ENCODE assay signal across 8 mouse cellular contexts in genomic region chr11:106026465-106027151, GRCm38 (mm10). TPM values are rescaled to one million over a fixed set of nuclear protein-coding genes. Genes with fewer than 3 reads are reported as not detected.
DNase-seq lines count a peak whose midpoint lies in the region; ATAC-seq and TF ChIP-seq lines count a peak whose summit lies in the region.

No protein-coding gene starts in this region.

- intact Hi-C loops in heart, postnatal 14 days (cut with DNase I): loop anchor here (2.0 kb wide), 2 partner anchors 22 to 102 kb away; no protein-coding TSS in a partner anchor

- no peak for ATAC-seq in forebrain, embryonic 11.5 days (replicated peaks; ENCODE audit: low FRiP score)
- ATAC-seq in lung, embryonic 14.5 days (ENCODE audit: insufficient read depth): no peak

- no peaks in the 10 kb centered on the region for H3K36me3 ChIP-seq in forebrain, embryonic 11.5 days (ENCODE audit: control insufficient read depth, insufficient read depth, low read length)
- peaks cover 7% of the 10 kb centered on the region for H3K36me3 ChIP-seq in forebrain, embryonic 10.5 days (replicated peaks)
- H3K36me3 ChIP-seq in lung, embryonic 14.5 days (ENCODE audit: insufficient read depth): no peaks in the 10 kb centered on the region

- no peak overlapping the region for H3K9ac ChIP-seq in forebrain, embryonic 11.5 days (ENCODE audit: low read length)
- no peak overlapping the region for H3K9ac ChIP-seq in lung, embryonic 14.5 days

- no peak overlapping the region for H3K27ac ChIP-seq in forebrain, embryonic 11.5 days (ENCODE audit: low read depth, low read length)
- H3K27ac ChIP-seq in forebrain, embryonic 10.5 days: no peak overlapping the region
- H3K27ac ChIP-seq in cortical plate, adult 2 months (ENCODE audit: insufficient read depth, low read length): no peak overlapping the region
- H3K27ac ChIP-seq in lung, embryonic 14.5 days (ENCODE audit: low read depth): no peak overlapping the region

- H3K4me1 ChIP-seq in forebrain, embryonic 11.5 days (replicated peaks; ENCODE audit: control insufficient read depth, insufficient read depth, low read length): no peaks in the 10 kb centered on the region
- H3K4me1 ChIP-seq in forebrain, embryonic 10.5 days: no peaks in the 10 kb centered on the region
- H3K4me1 ChIP-seq in cortical plate, adult 2 months (ENCODE audit: control insufficient read depth, insufficient read depth, low read length): no peaks in the 10 kb centered on the region
- H3K4me1 ChIP-seq in lung, embryonic 14.5 days (ENCODE audit: insufficient read depth): no peaks in the 10 kb centered on the region

- 50% methylated on average over 10 of the region's 11 CpGs for WGBS in forebrain, embryonic 11.5 days
- WGBS in forebrain, embryonic 10.5 days: 53% methylated on average over 11 of the region's 11 CpGs
- WGBS in lung, embryonic 14.5 days: 34% methylated on average over 11 of the region's 11 CpGs

- H3K27me3 ChIP-seq in forebrain, embryonic 11.5 days (ENCODE audit: control insufficient read depth, insufficient read depth, low read length): no peaks in the 10 kb centered on the region; the same call in 1 of the 2 replicates
- peaks cover 12% of the 10 kb centered on the region for H3K27me3 ChIP-seq in forebrain, embryonic 10.5 days (ENCODE audit: poor library complexity, severe bottlenecking)
- H3K27me3 ChIP-seq in lung, embryonic 14.5 days (ENCODE audit: insufficient read depth, low read length): peaks cover 3% of the 10 kb centered on the region; the same call in 1 of the 2 replicates

- DNase-seq in forebrain, embryonic 11.5 days (ENCODE audit: low spot score): peak; percentile 69
- DNase-seq in forebrain, embryonic 10.5 days (ENCODE audit: extremely low spot score, low spot score): no peak
- peak; percentile 77 for DNase-seq in T-cell, adult 2 months (ENCODE audit: low spot score)
- DNase-seq in heart, postnatal 14 days: peak; percentile 67 to 71
- DNase-seq in layer of hippocampus, adult 18-20 months (ENCODE audit: low spot score in 2 of 2): peak; percentile 41 to 82
- peak; percentile 61 for DNase-seq in lung, embryonic 14.5 days
- DNase-seq in right cerebral cortex, postnatal 25 days: peak; percentile 61

- no peak overlapping the region for H3K4me2 ChIP-seq in forebrain, embryonic 11.5 days (ENCODE audit: low read depth, low read length, severe bottlenecking)
- H3K4me2 ChIP-seq in lung, embryonic 14.5 days: no peak overlapping the region

- TF ChIP-seq POLR2A in cortical plate, adult 2 months (IDR thresholded peaks at IDR 0.05; ENCODE audit: extremely low read depth, insufficient read depth, low read length): no peak

- no peaks in the 10 kb centered on the region for H3K9me3 ChIP-seq in forebrain, embryonic 11.5 days (ENCODE audit: control insufficient read depth, low read length)
- H3K9me3 ChIP-seq in forebrain, embryonic 10.5 days: no peaks in the 10 kb centered on the region
- H3K9me3 ChIP-seq in lung, embryonic 14.5 days (ENCODE audit: low read depth, low read length): no peaks in the 10 kb centered on the region

- TF ChIP-seq CTCF in cortical plate, adult 2 months (IDR thresholded peaks at IDR 0.05; ENCODE audit: extremely low read depth, insufficient read depth, low read length): peak; percentile 63
- TF ChIP-seq CTCF in lung, embryonic 14.5 days (IDR thresholded peaks at IDR 0.05; ENCODE audit: low read depth): peak; percentile 80

- H3K4me3 ChIP-seq in forebrain, embryonic 11.5 days (ENCODE audit: low read depth, low read length): no peak overlapping the region
- no peak overlapping the region for H3K4me3 ChIP-seq in forebrain, embryonic 10.5 days
- H3K4me3 ChIP-seq in cortical plate, adult 2 months (ENCODE audit: insufficient read depth, low read length): no peak overlapping the region
- no peak overlapping the region for H3K4me3 ChIP-seq in lung, embryonic 14.5 days (ENCODE audit: low read depth, low read length)

RNA-seq across cellular contexts. Expression of gene Dcaf7, which starts 10.1 kb away (rescaled TPM):
- polyA plus RNA-seq in forebrain, embryonic 11.5 days (2014; fragmentation: Nextera tagmentation; extraction: Ambion mirVana): 104 TPM in 2 replicates
- polyA plus RNA-seq in forebrain, embryonic 10.5 days (2016; fragmentation: Nextera tagmentation; extraction: Ambion mirVana): 84.0 and 87.1 TPM in 2 replicates
- 111 and 115 TPM in 2 replicates for polyA plus RNA-seq in cortical plate, adult 2 months (2012; rRNA removed)
- total RNA-seq in heart, postnatal 14 days (2021): 10 to 100 TPM; 44.5 to 46.0 TPM
- total RNA-seq in layer of hippocampus, adult 18-20 months (2021): 100 to 1,000 TPM; 129 to 131 TPM
- polyA plus RNA-seq in lung, embryonic 14.5 days (2014; fragmentation: Nextera tagmentation; extraction: Ambion mirVana): 72.5 and 83.8 TPM in 2 replicates

RNA-seq across cellular contexts. Expression of gene Kcnh6, which starts 18.7 kb away (rescaled TPM):
- polyA plus RNA-seq in forebrain, embryonic 11.5 days (2014; fragmentation: Nextera tagmentation; extraction: Ambion mirVana): 0.39 and 0.41 TPM in 2 replicates
- polyA plus RNA-seq in forebrain, embryonic 10.5 days (2016; fragmentation: Nextera tagmentation; extraction: Ambion mirVana): 0.39 and 0.58 TPM in 2 replicates
- 1.4 and 1.5 TPM in 2 replicates for polyA plus RNA-seq in cortical plate, adult 2 months (2012; rRNA removed)
- under 1 TPM; 0.07 to 0.14 TPM for total RNA-seq in heart, postnatal 14 days (2021)
- under 1 TPM; 0.72 to 0.94 TPM for total RNA-seq in layer of hippocampus, adult 18-20 months (2021)
- 0.31 and 0.39 TPM in 2 replicates for polyA plus RNA-seq in lung, embryonic 14.5 days (2014; fragmentation: Nextera tagmentation; extraction: Ambion mirVana)

RNA-seq across cellular contexts. Expression of gene Ace3, which starts 32.1 kb away (rescaled TPM):
- polyA plus RNA-seq in forebrain, embryonic 11.5 days (2014; fragmentation: Nextera tagmentation; extraction: Ambion mirVana): not detected in 2 replicates
- not detected in 2 replicates for polyA plus RNA-seq in forebrain, embryonic 10.5 days (2016; fragmentation: Nextera tagmentation; extraction: Ambion mirVana)
- polyA plus RNA-seq in cortical plate, adult 2 months (2012; rRNA removed): not detected in 2 replicates
- total RNA-seq in heart, postnatal 14 days (2021): not detected
- total RNA-seq in layer of hippocampus, adult 18-20 months (2021): not detected
- not detected in 2 replicates for polyA plus RNA-seq in lung, embryonic 14.5 days (2014; fragmentation: Nextera tagmentation; extraction: Ambion mirVana)

RNA-seq across cellular contexts. Expression of gene Taco1, which starts 39.3 kb away (rescaled TPM):
- 8.8 and 9.9 TPM in 2 replicates for polyA plus RNA-seq in forebrain, embryonic 11.5 days (2014; fragmentation: Nextera tagmentation; extraction: Ambion mirVana)
- 15.1 and 15.4 TPM in 2 replicates for polyA plus RNA-seq in forebrain, embryonic 10.5 days (2016; fragmentation: Nextera tagmentation; extraction: Ambion mirVana)
- polyA plus RNA-seq in cortical plate, adult 2 months (2012; rRNA removed): 11.9 and 12.4 TPM in 2 replicates
- total RNA-seq in heart, postnatal 14 days (2021): 10 to 100 TPM; 51.2 to 59.8 TPM
- total RNA-seq in layer of hippocampus, adult 18-20 months (2021): 10 to 100 TPM; 18.3 TPM
- polyA plus RNA-seq in lung, embryonic 14.5 days (2014; fragmentation: Nextera tagmentation; extraction: Ambion mirVana): 9.5 TPM in 2 replicates

RNA-seq across cellular contexts. Expression of gene Map3k3, which starts 57.8 kb away (rescaled TPM):
- 20.6 and 23.5 TPM in 2 replicates for polyA plus RNA-seq in forebrain, embryonic 11.5 days (2014; fragmentation: Nextera tagmentation; extraction: Ambion mirVana)
- polyA plus RNA-seq in forebrain, embryonic 10.5 days (2016; fragmentation: Nextera tagmentation; extraction: Ambion mirVana): 16.1 and 18.2 TPM in 2 replicates
- polyA plus RNA-seq in cortical plate, adult 2 months (2012; rRNA removed): 32.3 and 33.2 TPM in 2 replicates
- total RNA-seq in heart, postnatal 14 days (2021): 10 to 100 TPM; 45.9 to 47.1 TPM
- 10 to 100 TPM; 30.4 to 32.6 TPM for total RNA-seq in layer of hippocampus, adult 18-20 months (2021)
- 29.1 and 33.4 TPM in 2 replicates for polyA plus RNA-seq in lung, embryonic 14.5 days (2014; fragmentation: Nextera tagmentation; extraction: Ambion mirVana)
